Mouse (Mus musculus) large intestine, adult 2 months (tissue): ENCODE measurements around the gene Npepl1. TPM values are rescaled to one million over a fixed set of nuclear protein-coding genes. Genes with fewer than 3 reads are reported as not detected.

Experiments used
- polyA plus RNA-seq: library from polyadenylated mRNA; depleted of rRNA; stranded (reverse); fragments of >200 nt; gene quantifications from 2 replicates; pipeline ENCODE4 v1.2.3, GENCODE M21; 2012; rRNA removed

The Npepl1 gene
- polyA plus RNA-seq, 1 experiment: 69.5 TPM

Other genes with a start within 250 kb of the Npepl1 start
- gene Stx16, start 34.0 kb upstream of the Npepl1 start, polyA plus RNA-seq: 14.4 and 28.7 TPM in 2 replicates
- gene Gnas, start 174.0 kb downstream of the Npepl1 start, polyA plus RNA-seq: 546 and 581 TPM in 2 replicates
- 0.26 and 0.33 TPM in 2 replicates for gene Gm20721, start 236.4 kb downstream of the Npepl1 start, polyA plus RNA-seq